In genomic region chr1:158161533-158161932, GRCm38 (mm10) we compare ENCODE assay signal across 16 mouse cellular contexts.
A peak's percentile ranks its signal among the peaks of the same experiment; 100 is the strongest.
DNase-seq lines count a peak whose midpoint lies in the region; ATAC-seq and TF ChIP-seq lines count a peak whose summit lies in the region.
"Had no signal": no experiment of that assay in that cellular context is flagged by ENCODE, and none has a peak within 500 bp of the region (broad histone marks: within the 10 kb centered on the region; RNA-seq: fewer than 3 reads in every experiment).

No protein-coding gene starts in this region.

- H3K79me2 ChIP-seq in heart, adult 2 months (replicated peaks; ENCODE audit: control insufficient read depth, insufficient read depth, low read length), result no peaks in the 10 kb centered on the region

- WGBS in hindbrain, embryonic 13.5 days, result 16% methylated on average over 6 of the region's 6 CpGs
- WGBS in midbrain, embryonic 14.5 days, result 3% methylated on average over 6 of the region's 6 CpGs
- WGBS in heart, adult 2 months, result 64% methylated on average over 6 of the region's 6 CpGs

- intact Hi-C loops in heart, adult 2 months (cut with DNase I), result no loop called here

- TF ChIP-seq CTCF in heart, adult 2 months (IDR thresholded peaks at IDR 0.05), result no peak

- no peak for TF ChIP-seq POLR2A in heart, adult 2 months (IDR thresholded peaks at IDR 0.05; ENCODE audit: insufficient read depth, low read depth, low read length)

- H3K27ac ChIP-seq in hindbrain, embryonic 13.5 days, result peak overlapping the region; percentile 13; the same call in 1 of the 2 replicates
- H3K27ac ChIP-seq in midbrain, embryonic 14.5 days (replicated peaks; ENCODE audit: low read depth, low read length), result peak overlapping the region; percentile 66
- H3K27ac ChIP-seq in heart, adult 2 months, result no peak overlapping the region
- H3K27ac ChIP-seq: embryonic facial prominence, embryonic 10.5 days; layer of hippocampus, adult 2 months had no signal

- peak; percentile 51 for DNase-seq in brain, adult 2 months (ENCODE audit: low read depth, low spot score)
- peak; percentile 18 for DNase-seq in embryo, embryonic 10.5 days (ENCODE audit: low spot score)
- DNase-seq in midbrain, embryonic 14.5 days, result peak; percentile 76
- no peak for DNase-seq in kidney, postnatal 36 days
- DNase-seq in kidney, postnatal 4 days, result no peak
- DNase-seq in adrenal gland, postnatal 36 days, result no peak
- DNase-seq in heart, adult 2 months, result no peak
- DNase-seq: cerebellum, adult 2 months; gastrocnemius, postnatal 10 days; kidney, adult 9 months; thymus, postnatal 14 days had no signal

- no peak overlapping the region for H3K4me2 ChIP-seq in hindbrain, embryonic 13.5 days
- H3K4me2 ChIP-seq in midbrain, embryonic 14.5 days (ENCODE audit: low read length), result peak overlapping the region; percentile 19
- H3K4me2 ChIP-seq: heart, embryonic 11.5 days; liver, embryonic 11.5 days had no signal

- no peak overlapping the region for H3K9ac ChIP-seq in hindbrain, embryonic 13.5 days
- no peak overlapping the region for H3K9ac ChIP-seq in midbrain, embryonic 14.5 days (replicated peaks; ENCODE audit: low read length)
- no peak overlapping the region for H3K9ac ChIP-seq in heart, adult 2 months (ENCODE audit: low read depth, low read length)

- no peaks in the 10 kb centered on the region for H3K9me3 ChIP-seq in hindbrain, embryonic 13.5 days
- H3K9me3 ChIP-seq in midbrain, embryonic 14.5 days (ENCODE audit: control insufficient read depth, low read length), result no peaks in the 10 kb centered on the region
- H3K9me3 ChIP-seq: embryonic facial prominence, embryonic 10.5 days had no signal

- H3K27me3 ChIP-seq in hindbrain, embryonic 13.5 days, result no peaks in the 10 kb centered on the region
- H3K27me3 ChIP-seq in midbrain, embryonic 14.5 days (ENCODE audit: control insufficient read depth, insufficient read depth, low read length), result no peaks in the 10 kb centered on the region
- no peaks in the 10 kb centered on the region for H3K27me3 ChIP-seq in heart, adult 2 months (ENCODE audit: control insufficient read depth, insufficient read depth, low read length)

- no peak overlapping the region for H3K4me3 ChIP-seq in hindbrain, embryonic 13.5 days
- no peak overlapping the region for H3K4me3 ChIP-seq in midbrain, embryonic 14.5 days (replicated peaks; ENCODE audit: low read depth, low read length)
- no peak overlapping the region for H3K4me3 ChIP-seq in heart, adult 2 months
- H3K4me3 ChIP-seq: embryonic facial prominence, embryonic 10.5 days; layer of hippocampus, adult 2 months had no signal

- peaks cover 11% of the 10 kb centered on the region for H3K4me1 ChIP-seq in hindbrain, embryonic 13.5 days (replicated peaks)
- peaks cover 13% of the 10 kb centered on the region for H3K4me1 ChIP-seq in midbrain, embryonic 14.5 days (ENCODE audit: control insufficient read depth, insufficient read depth, low read length)
- no peaks in the 10 kb centered on the region for H3K4me1 ChIP-seq in heart, adult 2 months (ENCODE audit: control insufficient read depth, insufficient read depth, low read length)
- H3K4me1 ChIP-seq: embryonic facial prominence, embryonic 10.5 days had no signal

- ATAC-seq in hindbrain, embryonic 13.5 days (ENCODE audit: low FRiP score), result peak; percentile 86
- peak; percentile 55; the same call in 1 of the 2 replicates for ATAC-seq in midbrain, embryonic 14.5 days (ENCODE audit: low FRiP score, low TSS enrichment)

- no peaks in the 10 kb centered on the region for H3K36me3 ChIP-seq in hindbrain, embryonic 13.5 days
- no peaks in the 10 kb centered on the region for H3K36me3 ChIP-seq in midbrain, embryonic 14.5 days (ENCODE audit: control insufficient read depth, insufficient read depth, low read length)
- no peaks in the 10 kb centered on the region for H3K36me3 ChIP-seq in heart, adult 2 months (ENCODE audit: control insufficient read depth, insufficient read depth, low read length)
- H3K36me3 ChIP-seq: embryonic facial prominence, embryonic 10.5 days had no signal

- no peak for TF ChIP-seq EP300 in heart, adult 2 months (IDR thresholded peaks at IDR 0.05; ENCODE audit: insufficient read depth, low read depth, low read length)

Comparison
In these comparisons a context has a peak if more than half of its experiments do, and no peak if none do; other contexts are left out.
1. DNase-seq: peak in brain, adult 2 months (single experiment), embryo, embryonic 10.5 days (single experiment) and midbrain, embryonic 14.5 days (single experiment); none in kidney, postnatal 36 days (0 of 2), kidney, postnatal 4 days (0 of 2), adrenal gland, postnatal 36 days (0 of 2) and heart, adult 2 months (0 of 2).